In genomic region chr4:4699102-4699501, GRCm38 (mm10) we compare ENCODE assay signal across 23 mouse cellular contexts.
DNase-seq lines count a peak whose midpoint lies in the region; ATAC-seq and TF ChIP-seq lines count a peak whose summit lies in the region.
"Had no signal": no experiment of that assay in that cellular context is flagged by ENCODE, and none has a peak within 500 bp of the region (broad histone marks: within the 10 kb centered on the region; RNA-seq: fewer than 3 reads in every experiment).

No protein-coding gene starts in this region.

- no peak overlapping the region for H3K9ac ChIP-seq in forebrain, embryonic 13.5 days
- H3K9ac ChIP-seq in forebrain, embryonic 16.5 days (replicated peaks; ENCODE audit: low read depth, low read length): no peak overlapping the region
- H3K9ac ChIP-seq in forebrain, postnatal 0 days: no peak overlapping the region
- no peak overlapping the region for H3K9ac ChIP-seq in forebrain, embryonic 12.5 days
- H3K9ac ChIP-seq: embryonic facial prominence, embryonic 12.5 days had no signal

- no peak for TF ChIP-seq CTCF in forebrain, postnatal 0 days (IDR thresholded peaks at IDR 0.05; ENCODE audit: low read depth)

- H3K4me2 ChIP-seq in forebrain, embryonic 13.5 days: no peak overlapping the region
- no peak overlapping the region for H3K4me2 ChIP-seq in forebrain, embryonic 16.5 days (ENCODE audit: low read length)
- H3K4me2 ChIP-seq in forebrain, postnatal 0 days (ENCODE audit: low read depth): no peak overlapping the region
- H3K4me2 ChIP-seq in forebrain, embryonic 12.5 days: no peak overlapping the region
- H3K4me2 ChIP-seq: embryonic facial prominence, embryonic 12.5 days had no signal

- H3K4me1 ChIP-seq in forebrain, embryonic 13.5 days: no peaks in the 10 kb centered on the region
- no peaks in the 10 kb centered on the region for H3K4me1 ChIP-seq in forebrain, embryonic 16.5 days (replicated peaks; ENCODE audit: control insufficient read depth, insufficient read depth, low read length)
- no peaks in the 10 kb centered on the region for H3K4me1 ChIP-seq in forebrain, postnatal 0 days (ENCODE audit: insufficient read depth)
- no peaks in the 10 kb centered on the region for H3K4me1 ChIP-seq in forebrain, embryonic 12.5 days
- H3K4me1 ChIP-seq: embryonic facial prominence, embryonic 10.5 days; embryonic facial prominence, embryonic 12.5 days; forebrain, embryonic 10.5 days had no signal

- DNase-seq in forebrain, postnatal 0 days: peak; percentile 27
- no peak for DNase-seq in thymus, postnatal 4 days
- DNase-seq: adrenal gland, adult 8-10 months; adrenal gland, postnatal 14 days; adrenal gland, postnatal 36 days; B cell, adult 2 months; cerebellum, adult 11-12 months; cerebellum, adult 2 months; cerebellum, adult 9-10 months; cerebellum, postnatal 10 days; cerebellum, postnatal 25 days had no signal

- H3K9me3 ChIP-seq in forebrain, embryonic 13.5 days (replicated peaks): no peaks in the 10 kb centered on the region
- H3K9me3 ChIP-seq in forebrain, embryonic 16.5 days (ENCODE audit: control insufficient read depth, low read length): no peaks in the 10 kb centered on the region
- H3K9me3 ChIP-seq in forebrain, postnatal 0 days (ENCODE audit: low read length): no peaks in the 10 kb centered on the region
- no peaks in the 10 kb centered on the region for H3K9me3 ChIP-seq in forebrain, embryonic 12.5 days
- H3K9me3 ChIP-seq: embryonic facial prominence, embryonic 10.5 days; embryonic facial prominence, embryonic 12.5 days; forebrain, embryonic 10.5 days; G1E had no signal

- peak; percentile 51; the same call in 1 of the 2 replicates for ATAC-seq in forebrain, embryonic 13.5 days
- ATAC-seq in forebrain, embryonic 16.5 days: no peak
- ATAC-seq in forebrain, postnatal 0 days: peak; percentile 54; the same call in 1 of the 2 replicates
- no peak for ATAC-seq in forebrain, embryonic 12.5 days (ENCODE audit: low FRiP score)
- ATAC-seq: activated CD4-positive, CD25-positive, alpha-beta regulatory T cell, adult 4 months; CD4-positive, CD25-positive, alpha-beta regulatory T cell, adult 4 months; Patski had no signal

- 90% methylated on average over 2 of the region's 2 CpGs for WGBS in forebrain, embryonic 13.5 days
- 75% methylated on average over 2 of the region's 2 CpGs for WGBS in forebrain, embryonic 16.5 days
- 73% methylated on average over 2 of the region's 2 CpGs for WGBS in forebrain, postnatal 0 days
- WGBS in forebrain, embryonic 12.5 days: 95% methylated on average over 2 of the region's 2 CpGs

- no peak overlapping the region for H3K27ac ChIP-seq in forebrain, embryonic 13.5 days
- H3K27ac ChIP-seq in forebrain, embryonic 16.5 days (ENCODE audit: low read length): no peak overlapping the region
- H3K27ac ChIP-seq in forebrain, postnatal 0 days (ENCODE audit: low read depth, low read length): no peak overlapping the region
- no peak overlapping the region for H3K27ac ChIP-seq in forebrain, embryonic 12.5 days
- H3K27ac ChIP-seq: embryonic facial prominence, embryonic 10.5 days; embryonic facial prominence, embryonic 12.5 days; forebrain, embryonic 10.5 days had no signal

- no peaks in the 10 kb centered on the region for H3K36me3 ChIP-seq in forebrain, embryonic 13.5 days (ENCODE audit: poor library complexity, severe bottlenecking)
- no peaks in the 10 kb centered on the region for H3K36me3 ChIP-seq in forebrain, embryonic 16.5 days (ENCODE audit: control insufficient read depth, insufficient read depth)
- no peaks in the 10 kb centered on the region for H3K36me3 ChIP-seq in forebrain, postnatal 0 days (ENCODE audit: insufficient read depth)
- H3K36me3 ChIP-seq in forebrain, embryonic 12.5 days (replicated peaks): no peaks in the 10 kb centered on the region
- H3K36me3 ChIP-seq: embryonic facial prominence, embryonic 10.5 days; embryonic facial prominence, embryonic 12.5 days; forebrain, embryonic 10.5 days; G1E had no signal

- no peaks in the 10 kb centered on the region for H3K27me3 ChIP-seq in forebrain, embryonic 13.5 days
- no peaks in the 10 kb centered on the region for H3K27me3 ChIP-seq in forebrain, embryonic 16.5 days (replicated peaks; ENCODE audit: control insufficient read depth, insufficient read depth, low read length)
- H3K27me3 ChIP-seq in forebrain, postnatal 0 days (ENCODE audit: insufficient read depth, low read length): no peaks in the 10 kb centered on the region
- H3K27me3 ChIP-seq in forebrain, embryonic 12.5 days: no peaks in the 10 kb centered on the region
- H3K27me3 ChIP-seq: CH12.LX; embryonic facial prominence, embryonic 12.5 days had no signal

- H3K4me3 ChIP-seq in forebrain, embryonic 13.5 days: no peak overlapping the region
- H3K4me3 ChIP-seq in forebrain, embryonic 16.5 days (replicated peaks; ENCODE audit: low read length): no peak overlapping the region
- no peak overlapping the region for H3K4me3 ChIP-seq in forebrain, postnatal 0 days (ENCODE audit: low read depth, low read length)
- H3K4me3 ChIP-seq in forebrain, embryonic 12.5 days (replicated peaks): no peak overlapping the region
- H3K4me3 ChIP-seq: embryonic facial prominence, embryonic 10.5 days; embryonic facial prominence, embryonic 12.5 days; erythroblast, embryonic 14.5 days; forebrain, embryonic 10.5 days had no signal

Comparison
In these comparisons a context has a peak if more than half of its experiments do, and no peak if none do; other contexts are left out.
1. ATAC-seq: peak in forebrain, embryonic 13.5 days (single experiment) and forebrain, postnatal 0 days (single experiment); none in forebrain, embryonic 16.5 days (single experiment) and forebrain, embryonic 12.5 days (single experiment).